Mouse (Mus musculus): ENCODE measurements around the gene Itgb3.

The Itgb3 gene

DNA sequence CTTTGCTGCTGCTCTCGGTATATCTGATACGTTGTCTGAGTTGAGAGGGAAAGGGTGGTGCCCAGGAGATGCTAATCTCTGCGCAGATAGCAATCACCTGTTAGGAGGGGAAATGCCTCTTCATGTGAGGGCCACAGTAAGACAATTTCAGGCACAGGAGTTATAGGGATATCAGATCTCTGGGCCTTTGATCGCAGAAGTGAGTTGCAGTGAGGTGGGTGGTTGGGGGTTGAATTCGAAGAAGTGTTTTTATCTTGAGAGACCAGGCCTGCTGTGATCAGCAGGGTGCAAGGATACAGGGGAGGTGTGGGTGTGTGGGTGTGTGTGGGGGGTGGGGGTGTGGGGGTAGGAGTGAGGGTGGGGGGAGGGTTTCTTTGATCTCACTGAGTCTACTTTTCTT is 53.3 kb downstream of the Itgb3 start:
- no peak for DNase-seq (ENCODE audit: low spot score in 2 of 2)

DNA sequence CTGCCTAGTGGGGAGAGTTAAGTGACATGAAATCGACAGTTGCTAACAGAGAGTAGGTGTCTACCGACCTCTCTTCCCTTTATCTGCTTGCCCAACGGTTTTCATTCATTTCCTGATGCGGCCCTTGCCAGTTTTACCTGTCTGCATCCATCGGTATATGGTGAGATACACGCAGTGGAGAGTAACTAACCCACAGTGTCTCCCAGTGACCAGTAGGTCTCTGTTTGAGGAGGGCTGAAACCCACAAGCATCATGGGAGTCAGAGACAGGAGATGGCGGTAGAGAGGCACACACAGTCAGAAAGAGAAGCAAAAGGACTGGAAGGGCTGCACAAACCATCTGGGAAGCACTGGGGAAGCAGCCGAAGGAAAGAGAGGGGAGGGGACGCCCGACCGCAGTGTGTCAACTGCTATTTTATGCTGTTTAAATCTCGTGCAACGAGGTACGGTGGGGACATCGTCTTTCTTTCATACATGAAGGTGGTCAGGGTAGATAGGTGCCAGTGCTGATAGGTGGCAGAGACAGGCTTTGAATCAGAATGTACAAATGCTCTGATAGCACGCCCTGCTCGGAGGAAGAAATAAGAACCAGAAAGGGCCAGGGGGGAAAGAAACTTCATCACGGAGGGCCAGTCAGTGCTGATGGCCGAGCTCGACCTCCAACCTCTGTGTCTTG is 53.9 kb downstream of the Itgb3 start:
- no peak for DNase-seq (ENCODE audit: low spot score in 2 of 2)

GRCm38 (mm10) chr11:104662573-104662972 is 54.8 kb downstream of the Itgb3 start:
- no peak for DNase-seq (ENCODE audit: low spot score in 2 of 2)

GRCm38 (mm10) chr11:104663241-104663877 is 55.6 kb downstream of the Itgb3 start:
- no peak for DNase-seq (ENCODE audit: low spot score in 2 of 2)

DNA sequence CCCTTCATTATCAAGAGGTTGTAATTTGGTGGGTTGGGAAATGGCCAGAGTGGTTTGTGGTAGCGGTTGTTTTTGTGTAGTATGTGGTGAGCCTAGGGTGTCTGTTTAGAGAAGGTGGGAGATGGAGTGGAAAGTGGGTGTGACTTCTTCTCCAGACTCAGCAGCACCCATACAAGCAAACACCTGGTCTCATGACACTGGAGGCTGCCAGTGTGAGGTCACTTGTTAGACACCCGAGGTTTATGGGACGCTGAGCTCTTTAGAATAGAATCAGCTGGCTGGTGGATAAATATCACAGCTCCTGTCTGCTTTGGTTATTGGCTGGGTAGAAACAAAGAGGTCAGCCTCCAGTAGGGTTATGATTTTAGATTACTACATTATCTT is 56.1 kb downstream of the Itgb3 start:
- DNase-seq (ENCODE audit: low spot score in 2 of 2) = no peak

- DNase-seq (ENCODE audit: low spot score in 2 of 2) = no peak
Measured at GRCm38 (mm10) chr11:104664441-104664840, 56.6 kb downstream of the Itgb3 start.

DNA sequence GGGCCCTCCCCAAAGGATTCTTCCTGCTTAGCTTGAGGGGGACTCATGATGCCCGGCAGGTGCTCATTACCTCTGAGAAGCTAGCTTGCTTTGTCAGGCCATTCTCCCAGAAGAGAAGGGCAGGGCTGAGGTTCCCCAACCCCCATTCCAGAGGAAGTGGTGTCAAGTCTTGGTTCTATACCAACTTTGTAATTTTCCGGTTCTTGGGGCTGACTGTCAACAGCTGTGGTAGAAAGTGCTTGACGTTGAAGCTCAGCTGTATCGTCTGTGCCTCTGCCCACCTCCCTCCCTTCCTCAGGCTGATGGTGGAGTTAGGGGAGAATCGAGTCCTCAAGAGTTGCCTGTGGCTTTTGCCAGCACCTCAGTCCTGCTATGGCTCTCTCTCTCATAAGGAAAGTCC is 59.6 kb downstream of the Itgb3 start:
- no peak for DNase-seq (ENCODE audit: low spot score in 2 of 2)

DNA sequence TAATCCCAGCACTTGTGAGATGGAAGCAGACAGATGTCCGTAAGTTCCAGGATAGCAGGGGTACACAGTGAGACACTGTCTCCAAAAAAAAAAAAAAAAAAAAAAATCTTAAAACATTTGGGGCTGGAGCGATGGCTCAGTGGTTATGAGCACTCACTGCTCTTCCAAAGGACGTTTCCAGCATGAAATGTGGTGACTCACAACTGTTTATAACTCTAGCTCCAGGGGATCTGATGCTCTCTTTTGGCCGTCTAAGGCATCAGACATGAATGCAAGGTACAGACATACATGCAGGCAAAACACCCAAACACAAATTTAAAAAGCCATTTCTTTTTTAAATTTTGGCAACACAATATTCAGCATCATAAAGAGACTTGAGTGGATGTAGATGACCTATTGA is 65.6 kb downstream of the Itgb3 start:
- DNase-seq (ENCODE audit: low spot score in 2 of 2) = no peak

GRCm38 (mm10) chr11:104674768-104675167 is 67.0 kb downstream of the Itgb3 start:
- no peak for DNase-seq (ENCODE audit: low spot score in 2 of 2)

- DNase-seq (ENCODE audit: low spot score in 2 of 2) = no peak
Measured at GRCm38 (mm10) chr11:104685548-104685947, 77.7 kb downstream of the Itgb3 start, which contains the start of gene Gm11639. Gene Gm11639 (plus strand): TSS chr11:104685707.

- DNase-seq (ENCODE audit: low spot score in 2 of 2) = no peak
Measured at GRCm38 (mm10) chr11:104693235-104693634, 85.4 kb downstream of the Itgb3 start.

- no peak for DNase-seq (ENCODE audit: low spot score in 2 of 2)
Measured at GRCm38 (mm10) chr11:104704097-104704496, 96.3 kb downstream of the Itgb3 start.

- no peak for DNase-seq (ENCODE audit: low spot score in 2 of 2)
Measured at GRCm38 (mm10) chr11:104707084-104707483, 99.3 kb downstream of the Itgb3 start.
